Mouse (Mus musculus) kidney, embryonic 16.5 days (tissue): Measurements from ENCODE around the gene Usp15. TPM values are rescaled to one million over a fixed set of nuclear protein-coding genes. Genes with fewer than 3 reads are reported as not detected.
A peak's percentile ranks its signal among the peaks of the same experiment; 100 is the strongest.

ENCODE experiments used
- ATAC-seq: fragments of 200-750 bp; cut with Nextera tagmentation; 2 replicates; pipeline ENCODE4 v1.8.0; 2017; ENCODE audit warnings: moderate TSS enrichment; ENCODE audit not compliant: low FRiP score, low TSS enrichment
- H3K27ac ChIP-seq: fragments of 300-500 bp; sonication (generic); 2 replicates; pipeline ENCODE4 v1.5.1; 2014; ENCODE audit warnings: low read length
- H3K27me3 ChIP-seq: fragments of 300-500 bp; sonication (generic); 2 replicates; pipeline ENCODE4 v1.6.1; 2014; ENCODE audit warnings: low read length, control low read depth, mixed read lengths; ENCODE audit not compliant: insufficient read depth
- H3K36me3 ChIP-seq: fragments of 300-500 bp; sonication (generic); 2 replicates; pipeline ENCODE4 v1.6.1; 2014; ENCODE audit warnings: low read length, control low read depth, mixed read lengths; ENCODE audit not compliant: insufficient read depth
- H3K4me1 ChIP-seq: fragments of 300-500 bp; sonication (generic); 2 replicates; pipeline ENCODE4 v1.6.1; 2014; ENCODE audit warnings: low read length, control low read depth, mixed read lengths; ENCODE audit not compliant: insufficient read depth
- H3K4me2 ChIP-seq: fragments of 300-500 bp; sonication (generic); replicated peaks from 2 replicates; pipeline ENCODE4 v1.6.1; 2014; ENCODE audit warnings: low read depth, low read length
- H3K4me3 ChIP-seq: fragments of 300-500 bp; sonication (generic); 2 replicates; pipeline ENCODE4 v1.5.1; 2014; ENCODE audit warnings: mild to moderate bottlenecking, low read length
- H3K9ac ChIP-seq: fragments of 300-500 bp; sonication (generic); replicated peaks from 2 replicates; pipeline ENCODE4 v1.6.1; 2014; ENCODE audit warnings: low read length
- H3K9me3 ChIP-seq: fragments of 300-500 bp; sonication (generic); 2 replicates; pipeline ENCODE4 v1.6.1; 2016; ENCODE audit warnings: low read length, control low read depth
- WGBS: fragments of 180-500 bp; shearing (Covaris S2); extraction: QIAGEN DNeasy Blood & Tissue Kit; methylation state at CpG from one replicate; pipeline ENCODE4 v1.1.7; 2014; 5-methylcytosine and 5-hydroxymethylcytosine counted together
- polyA plus RNA-seq: library from polyadenylated mRNA; unstranded; fragments of >200 nt; fragmentation: Nextera tagmentation; extraction: Ambion mirVana; gene quantifications from 2 replicates; pipeline ENCODE4 v1.2.1, GENCODE M21; 2015

Gene Usp15
- polyA plus RNA-seq, 1 experiment from 2014 or later = 72.4 TPM

GRCm38 (mm10) chr10:123200320-123200659 is 3.5 kb upstream of the Usp15 start:
- H3K27ac ChIP-seq = no peak overlapping the region
- peaks cover 8% of the 10 kb centered on the region for H3K4me1 ChIP-seq
- ATAC-seq = no peak
- H3K36me3 ChIP-seq = no peaks in the 10 kb centered on the region
- no peak overlapping the region for H3K9ac ChIP-seq
- H3K4me2 ChIP-seq = no peak overlapping the region
- no peak overlapping the region for H3K4me3 ChIP-seq
- WGBS = 88% methylated on average over 8 of the region's 8 CpGs
- no peaks in the 10 kb centered on the region for H3K9me3 ChIP-seq
- H3K27me3 ChIP-seq = no peaks in the 10 kb centered on the region

- Histone ChIP-seq H3K9ac (no peak overlapping the region), H3K27ac (no peak overlapping the region), H3K4me3 (no peak overlapping the region), H3K4me2 (no peak overlapping the region), H3K9me3 (no peaks in the 10 kb centered on the region), H3K36me3 (no peaks in the 10 kb centered on the region), H3K27me3 (no peaks in the 10 kb centered on the region), H3K4me1 (peaks cover 12% of the 10 kb centered on the region)
- WGBS = 85% methylated on average over 19 of the region's 19 CpGs
- ATAC-seq = no peak
Observed at GRCm38 (mm10) chr10:123199615-123200319, 3.0 kb upstream of the Usp15 start.

- Histone ChIP-seq H3K4me2 (no peak overlapping the region), H3K27me3 (no peaks in the 10 kb centered on the region), H3K4me3 (no peak overlapping the region), H3K9ac (no peak overlapping the region), H3K27ac (no peak overlapping the region), H3K4me1 (peaks cover 16% of the 10 kb centered on the region), H3K36me3 (no peaks in the 10 kb centered on the region), H3K9me3 (no peaks in the 10 kb centered on the region)
- 78% methylated on average over 3 of the region's 3 CpGs for WGBS
- no peak for ATAC-seq
Observed at GRCm38 (mm10) chr10:123199119-123199518, 2.3 kb upstream of the Usp15 start.

- WGBS = 69% methylated on average over 5 of the region's 5 CpGs
- Histone ChIP-seq H3K4me2 (no peak overlapping the region), H3K36me3 (no peaks in the 10 kb centered on the region), H3K27ac (no peak overlapping the region), H3K9me3 (no peaks in the 10 kb centered on the region), H3K9ac (no peak overlapping the region), H3K4me1 (peaks cover 17% of the 10 kb centered on the region), H3K4me3 (no peak overlapping the region), H3K27me3 (no peaks in the 10 kb centered on the region)
- no peak for ATAC-seq
Observed at GRCm38 (mm10) chr10:123198183-123198582, 1.4 kb upstream of the Usp15 start.

GRCm38 (mm10) chr10:123195961-123196834 is 597 bp downstream of the Usp15 start:
- Histone ChIP-seq H3K36me3 (no peaks in the 10 kb centered on the region), H3K4me3 (peak overlapping the region; percentile 95), H3K9ac (peak overlapping the region; percentile 91), H3K9me3 (no peaks in the 10 kb centered on the region), H3K4me1 (peaks cover 17% of the 10 kb centered on the region), H3K27me3 (no peaks in the 10 kb centered on the region), H3K4me2 (peak overlapping the region; percentile 74), H3K27ac (peak overlapping the region; percentile 93)
- 1% methylated on average over 51 of the region's 66 CpGs for WGBS
- ATAC-seq = peak; percentile 85

GRCm38 (mm10) chr10:123195501-123195900 is 1.3 kb downstream of the Usp15 start:
- H3K4me2 ChIP-seq = peak overlapping the region; percentile 74
- H3K9ac ChIP-seq = peak overlapping the region; percentile 57
- 11% methylated on average over 7 of the region's 7 CpGs for WGBS
- no peak for ATAC-seq
- no peak overlapping the region for H3K27ac ChIP-seq
- no peaks in the 10 kb centered on the region for H3K9me3 ChIP-seq
- peaks cover 17% of the 10 kb centered on the region for H3K4me1 ChIP-seq
- no peaks in the 10 kb centered on the region for H3K27me3 ChIP-seq
- H3K4me3 ChIP-seq = peak overlapping the region; percentile 95
- H3K36me3 ChIP-seq = no peaks in the 10 kb centered on the region

GRCm38 (mm10) chr10:123191038-123191437 is 5.8 kb downstream of the Usp15 start:
- no peak overlapping the region for H3K4me2 ChIP-seq
- H3K27me3 ChIP-seq = no peaks in the 10 kb centered on the region
- H3K9me3 ChIP-seq = no peaks in the 10 kb centered on the region
- 84% methylated on average over 6 of the region's 6 CpGs for WGBS
- H3K4me3 ChIP-seq = no peak overlapping the region
- no peak overlapping the region for H3K9ac ChIP-seq
- H3K36me3 ChIP-seq = no peaks in the 10 kb centered on the region
- peaks cover 13% of the 10 kb centered on the region for H3K4me1 ChIP-seq
- no peak for ATAC-seq
- no peak overlapping the region for H3K27ac ChIP-seq

- no peaks in the 10 kb centered on the region for H3K9me3 ChIP-seq
- peaks cover 11% of the 10 kb centered on the region; the same call in 1 of the 2 replicates for H3K4me1 ChIP-seq
- no peak overlapping the region for H3K9ac ChIP-seq
- H3K36me3 ChIP-seq = no peaks in the 10 kb centered on the region
- H3K4me3 ChIP-seq = no peak overlapping the region
- H3K27me3 ChIP-seq = no peaks in the 10 kb centered on the region
- ATAC-seq = no peak
- H3K27ac ChIP-seq = no peak overlapping the region
- H3K4me2 ChIP-seq = no peak overlapping the region
- 75% methylated on average over 6 of the region's 6 CpGs for WGBS
Observed at GRCm38 (mm10) chr10:123187337-123187736, 9.5 kb downstream of the Usp15 start.

- Histone ChIP-seq H3K9me3 (no peaks in the 10 kb centered on the region), H3K27ac (no peak overlapping the region), H3K4me1 (peaks cover 11% of the 10 kb centered on the region; the same call in 1 of the 2 replicates), H3K36me3 (no peaks in the 10 kb centered on the region), H3K4me3 (no peak overlapping the region), H3K4me2 (no peak overlapping the region), H3K27me3 (no peaks in the 10 kb centered on the region), H3K9ac (no peak overlapping the region)
- WGBS = 87% methylated on average over 6 of the region's 6 CpGs
- ATAC-seq = no peak
Observed at GRCm38 (mm10) chr10:123185907-123186306, 10.9 kb downstream of the Usp15 start.

GRCm38 (mm10) chr10:123183743-123184142 is 13.1 kb downstream of the Usp15 start:
- ATAC-seq = 0 out of 2 replicates have a peak, but pooled peaks have one; percentile 23
- peaks cover 11% of the 10 kb centered on the region; the same call in 1 of the 2 replicates for H3K4me1 ChIP-seq
- no peak overlapping the region for H3K4me3 ChIP-seq
- no peaks in the 10 kb centered on the region for H3K27me3 ChIP-seq
- whole genome bisulfite sequencing = 41% methylated on average over 2 of the region's 2 CpGs
- no peak overlapping the region for H3K9ac ChIP-seq
- H3K4me2 ChIP-seq = no peak overlapping the region
- H3K36me3 ChIP-seq = no peaks in the 10 kb centered on the region
- no peaks in the 10 kb centered on the region for H3K9me3 ChIP-seq
- H3K27ac ChIP-seq = no peak overlapping the region
